Comparison of ENCODE assay signal across 33 mouse cellular contexts in the genomic region with DNA sequence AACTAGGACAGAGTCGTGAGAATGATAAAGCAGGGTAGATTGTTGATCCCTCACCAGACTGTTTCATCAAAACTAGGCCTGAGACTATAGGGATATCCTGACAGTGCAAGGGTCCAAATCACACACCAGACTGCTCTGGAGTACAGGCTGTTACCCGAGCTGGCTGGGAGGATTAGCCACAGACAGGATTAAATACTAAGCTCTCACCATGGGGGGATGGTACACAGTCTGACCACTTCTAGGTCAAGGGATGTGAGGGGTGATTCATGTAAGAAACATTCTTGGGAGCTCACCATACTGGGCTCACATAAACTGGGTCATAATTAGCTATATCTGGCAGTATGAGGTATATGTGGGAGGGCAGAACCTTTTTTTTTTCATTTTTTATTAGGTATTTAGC. TPM values are rescaled to one million over a fixed set of nuclear protein-coding genes. Genes with fewer than 3 reads are reported as not detected.
"Had no signal": no experiment of that assay in that cellular context is flagged by ENCODE, and none has a peak within 500 bp of the region (broad histone marks: within the 10 kb centered on the region; RNA-seq: fewer than 3 reads in every experiment).

No protein-coding gene starts in this region.

- ATAC-seq: hindbrain, postnatal 0 days; intestine, embryonic 16.5 days had no signal

- H3K27me3 ChIP-seq: heart, embryonic 13.5 days; heart, embryonic 15.5 days; hindbrain, embryonic 13.5 days; hindbrain, embryonic 15.5 days; kidney, embryonic 15.5 days; limb, embryonic 13.5 days; limb, embryonic 15.5 days had no signal

- H3K9ac ChIP-seq: heart, embryonic 13.5 days; heart, embryonic 15.5 days; hindbrain, embryonic 13.5 days; hindbrain, embryonic 15.5 days; kidney, embryonic 15.5 days; limb, embryonic 13.5 days; limb, embryonic 15.5 days had no signal

- H3K4me3 ChIP-seq: gastrocnemius, adult 2 months; heart, embryonic 10.5 days; heart, embryonic 13.5 days; heart, embryonic 15.5 days; hindbrain, embryonic 13.5 days; hindbrain, embryonic 15.5 days; kidney, embryonic 15.5 days; limb, embryonic 13.5 days; limb, embryonic 15.5 days had no signal

- H3K27ac ChIP-seq: gastrocnemius, adult 2 months; heart, embryonic 10.5 days; heart, embryonic 13.5 days; heart, embryonic 15.5 days; hindbrain, embryonic 13.5 days; hindbrain, embryonic 15.5 days; hindbrain, postnatal 0 days; kidney, embryonic 15.5 days; kidney, postnatal 0 days; limb, embryonic 13.5 days; limb, embryonic 15.5 days had no signal

- H3K4me1 ChIP-seq: heart, embryonic 10.5 days; heart, embryonic 13.5 days; heart, embryonic 15.5 days; hindbrain, embryonic 13.5 days; hindbrain, embryonic 15.5 days; kidney, embryonic 15.5 days; limb, embryonic 13.5 days; limb, embryonic 15.5 days had no signal

- DNase-seq: gastrocnemius, adult 2 months; gastrocnemius, postnatal 14 days; gastrocnemius, postnatal 36 days; heart, adult 18-20 months; heart, postnatal 14 days; heart, postnatal 36 days; kidney, adult 11 months; kidney, adult 2 months; kidney, adult 9 months; kidney, postnatal 14 days; kidney, postnatal 36 days; layer of hippocampus, adult 9-11 months; layer of hippocampus, postnatal 36 days; left cerebral cortex, postnatal 4 days had no signal

- H3K4me2 ChIP-seq: heart, embryonic 13.5 days; heart, embryonic 15.5 days; hindbrain, embryonic 13.5 days; hindbrain, embryonic 15.5 days; kidney, embryonic 15.5 days; limb, embryonic 13.5 days; limb, embryonic 15.5 days had no signal

- H3K36me3 ChIP-seq: heart, embryonic 10.5 days; heart, embryonic 13.5 days; heart, embryonic 15.5 days; hindbrain, embryonic 13.5 days; hindbrain, embryonic 15.5 days; kidney, embryonic 15.5 days; limb, embryonic 13.5 days; limb, embryonic 15.5 days had no signal

- H3K9me3 ChIP-seq: heart, embryonic 10.5 days; heart, embryonic 13.5 days; heart, embryonic 15.5 days; hindbrain, embryonic 13.5 days; hindbrain, embryonic 15.5 days; kidney, embryonic 15.5 days; limb, embryonic 13.5 days; limb, embryonic 15.5 days had no signal

RNA-seq across cellular contexts. Expression of a gene that starts 9.1 kb away (rescaled TPM):
- polyA plus RNA-seq: frontal cortex, adult 2 months; gonadal fat pad, adult 2 months; heart, embryonic 10.5 days; heart, embryonic 13.5 days; heart, embryonic 15.5 days; heart, postnatal 0 days; hindbrain, embryonic 11.5 days; hindbrain, embryonic 13.5 days; hindbrain, embryonic 15.5 days; hindbrain, postnatal 0 days; intestine, embryonic 14.5 days; intestine, embryonic 16.5 days; kidney, adult 2 months; kidney, postnatal 0 days; large intestine, adult 2 months; limb, embryonic 11.5 days; limb, embryonic 13.5 days; limb, embryonic 15.5 days; liver, adult 2 months had no signal

RNA-seq across cellular contexts. Expression of a gene that starts 15.2 kb away (rescaled TPM):
- polyA plus RNA-seq: frontal cortex, adult 2 months; gonadal fat pad, adult 2 months; heart, embryonic 10.5 days; heart, embryonic 13.5 days; heart, embryonic 15.5 days; heart, postnatal 0 days; hindbrain, embryonic 11.5 days; hindbrain, embryonic 13.5 days; hindbrain, embryonic 15.5 days; hindbrain, postnatal 0 days; intestine, embryonic 14.5 days; intestine, embryonic 16.5 days; kidney, adult 2 months; kidney, embryonic 15.5 days; kidney, postnatal 0 days; large intestine, adult 2 months; limb, embryonic 11.5 days; limb, embryonic 13.5 days; limb, embryonic 15.5 days; liver, adult 2 months had no signal

RNA-seq across cellular contexts. Expression of a gene that starts 32.4 kb away (rescaled TPM):
- polyA plus RNA-seq: frontal cortex, adult 2 months; gonadal fat pad, adult 2 months; heart, embryonic 10.5 days; heart, embryonic 13.5 days; heart, embryonic 15.5 days; heart, postnatal 0 days; hindbrain, embryonic 11.5 days; hindbrain, embryonic 13.5 days; hindbrain, embryonic 15.5 days; hindbrain, postnatal 0 days; intestine, embryonic 14.5 days; intestine, embryonic 16.5 days; kidney, adult 2 months; kidney, embryonic 15.5 days; kidney, postnatal 0 days; large intestine, adult 2 months; limb, embryonic 11.5 days; limb, embryonic 13.5 days; limb, embryonic 15.5 days; liver, adult 2 months had no signal

RNA-seq across cellular contexts. Expression of a gene that starts 51.1 kb away (rescaled TPM):
- polyA plus RNA-seq: frontal cortex, adult 2 months; gonadal fat pad, adult 2 months; heart, embryonic 10.5 days; heart, embryonic 13.5 days; heart, embryonic 15.5 days; heart, postnatal 0 days; hindbrain, embryonic 11.5 days; hindbrain, embryonic 13.5 days; hindbrain, embryonic 15.5 days; hindbrain, postnatal 0 days; intestine, embryonic 14.5 days; intestine, embryonic 16.5 days; kidney, adult 2 months; kidney, embryonic 15.5 days; kidney, postnatal 0 days; large intestine, adult 2 months; limb, embryonic 11.5 days; limb, embryonic 13.5 days; limb, embryonic 15.5 days; liver, adult 2 months had no signal
